Mouse (Mus musculus) stomach, postnatal 0 days (tissue): ENCODE results near the gene Gm28047. TPM values are rescaled to one million over a fixed set of nuclear protein-coding genes. Genes with fewer than 3 reads are reported as not detected.
A peak's percentile ranks its signal among the peaks of the same experiment; 100 is the strongest.
"Not testable (repeated sequence)": the region's sequence is repeated elsewhere in the genome, so short reads cannot be mapped to it uniquely, and the experiment has no call there.

Experiments used
- ATAC-seq: fragments of 200-750 bp; cut with Nextera tagmentation; 2 replicates; pipeline ENCODE4 v1.8.0; 2017; ENCODE audit not compliant: low FRiP score, low TSS enrichment
- DNase-seq: peaks from one replicate; pipeline ENCODE4 v3.0.0-alpha.2; 2016; ENCODE audit warnings: low spot score
- H3K27ac ChIP-seq: fragments of 300-500 bp; sonication (generic); replicated peaks from 2 replicates; pipeline ENCODE4 v1.5.1; 2014; ENCODE audit warnings: mild to moderate bottlenecking, control low read depth
- H3K27me3 ChIP-seq: fragments of 300-500 bp; sonication (generic); 2 replicates; pipeline ENCODE4 v1.6.1; 2014; ENCODE audit warnings: low read length; ENCODE audit not compliant: control insufficient read depth, insufficient read depth
- H3K36me3 ChIP-seq: fragments of 300-500 bp; sonication (generic); 2 replicates; pipeline ENCODE4 v1.6.1; 2014; ENCODE audit warnings: low read length, mixed read lengths; ENCODE audit not compliant: control insufficient read depth, insufficient read depth
- H3K4me1 ChIP-seq: fragments of 300-500 bp; sonication (generic); replicated peaks from 2 replicates; pipeline ENCODE4 v1.6.1; 2014; ENCODE audit warnings: antibody characterized with exemption; ENCODE audit not compliant: control insufficient read depth, insufficient read depth
- H3K4me2 ChIP-seq: fragments of 300-500 bp; sonication (generic); replicated peaks from 2 replicates; pipeline ENCODE4 v1.6.1; 2014; ENCODE audit warnings: low read depth, mild to moderate bottlenecking, control low read depth, moderate library complexity
- H3K4me3 ChIP-seq: fragments of 300-500 bp; sonication (generic); 2 replicates; pipeline ENCODE4 v1.5.1; 2014; ENCODE audit warnings: low read depth, low read length, control low read depth
- H3K9ac ChIP-seq: fragments of 300-500 bp; sonication (generic); 2 replicates; pipeline ENCODE4 v1.6.1; 2014; ENCODE audit warnings: mild to moderate bottlenecking, low read length, control low read depth, mixed read lengths
- H3K9me3 ChIP-seq: fragments of 300-500 bp; sonication (generic); 2 replicates; pipeline ENCODE4 v1.6.1; 2016; ENCODE audit warnings: low read length; ENCODE audit not compliant: control insufficient read depth
- CTCF ChIP-seq: IDR thresholded peaks from 2 replicates; pipeline ENCODE4 v1.5.1; 2016; ENCODE audit warnings: antibody characterized with exemption, low read depth, mild to moderate bottlenecking, moderate library complexity
- EP300 ChIP-seq: optimal IDR thresholded peaks from 2 replicates; pipeline ENCODE3; 2016; ENCODE audit warnings: antibody characterized with exemption
- WGBS: fragments of 180-500 bp; shearing (Covaris S2); extraction: QIAGEN DNeasy Blood & Tissue Kit; methylation state at CpG from one replicate; pipeline ENCODE4 v1.1.7; 2014; 5-methylcytosine and 5-hydroxymethylcytosine counted together
- polyA plus RNA-seq: library from polyadenylated mRNA; unstranded; fragments of >200 nt; fragmentation: Nextera tagmentation; extraction: Ambion mirVana; gene quantifications from 2 replicates; pipeline ENCODE4 v1.2.1, GENCODE M21; 2015

Gene Gm28047
- polyA plus RNA-seq, 1 experiment from 2014 or later = not detected

DNA sequence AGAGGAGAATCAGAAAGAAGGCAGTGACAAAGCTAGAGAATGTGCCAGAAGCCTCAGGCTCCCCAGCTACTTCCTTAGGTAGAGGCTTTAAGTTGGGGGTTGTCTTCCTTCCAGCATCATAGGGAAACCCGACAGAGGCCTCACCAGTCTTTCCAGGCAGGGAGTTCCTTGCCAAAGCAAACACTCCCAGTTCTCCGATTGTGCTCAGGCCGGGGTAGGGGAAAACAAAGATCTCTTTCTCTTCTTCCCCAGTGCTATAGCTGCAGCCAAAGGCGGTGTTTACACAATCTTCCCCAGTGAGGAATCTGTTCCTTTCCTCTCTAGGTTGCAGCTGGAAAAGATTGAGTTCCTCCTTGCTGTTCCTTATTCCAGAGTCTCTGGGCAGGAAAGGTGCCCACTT is 31.8 kb upstream of the Gm28047 start:
- 0 out of 2 replicates have a peak overlapping the region, but pooled peaks have one; percentile 1 for H3K4me2 ChIP-seq
- WGBS = 8% methylated on average over 4 of the region's 4 CpGs
- H3K36me3 ChIP-seq = no peaks in the 10 kb centered on the region
- H3K27ac ChIP-seq = peak overlapping the region; percentile 94
- DNase-seq (peak; percentile 79), ATAC-seq (peak; percentile 87)
- no peak for TF ChIP-seq CTCF
- no peak for TF ChIP-seq EP300
- no peak overlapping the region; the same call in 1 of the 2 replicates for H3K9ac ChIP-seq
- peaks cover 5% of the 10 kb centered on the region; the same call in 1 of the 2 replicates for H3K4me1 ChIP-seq
- no peak overlapping the region for H3K4me3 ChIP-seq
- no peaks in the 10 kb centered on the region for H3K9me3 ChIP-seq
- H3K27me3 ChIP-seq = no peaks in the 10 kb centered on the region

- not testable (repeated sequence) for H3K27ac ChIP-seq, H3K4me2 ChIP-seq, H3K4me1 ChIP-seq, H3K36me3 ChIP-seq, H3K27me3 ChIP-seq, ATAC-seq, H3K4me3 ChIP-seq, DNase-seq, H3K9me3 ChIP-seq, H3K9ac ChIP-seq
- 85% methylated on average over 8 of the region's 9 CpGs for WGBS
These were observed 27.2 kb upstream of the Gm28047 start for GRCm38 (mm10) chr15:102651928-102652660.

DNA sequence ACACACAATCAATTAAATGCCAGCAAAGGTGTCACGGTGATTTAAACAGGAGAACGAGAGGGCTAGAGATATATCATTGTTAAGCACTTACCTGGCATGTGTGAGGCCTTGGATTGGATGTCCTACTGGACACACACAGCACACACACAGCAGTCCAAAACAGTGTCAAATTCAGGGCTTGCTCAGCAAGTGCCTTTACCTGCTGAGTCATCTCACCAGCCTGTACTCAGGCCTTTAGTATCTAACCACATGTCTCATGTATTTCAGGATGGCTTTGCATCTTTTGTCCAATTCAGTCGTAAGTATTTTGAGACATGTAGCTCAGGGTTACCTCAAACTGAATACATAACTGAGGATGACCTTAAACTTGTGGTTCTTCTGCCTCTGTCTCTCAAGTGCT is 26.2 kb upstream of the Gm28047 start:
- no peaks in the 10 kb centered on the region for H3K9me3 ChIP-seq
- no peak for DNase-seq
- TF ChIP-seq EP300 (no peak), CTCF (no peak)
- no peak overlapping the region for H3K4me3 ChIP-seq
- WGBS = 48% methylated on average over 3 of the region's 3 CpGs
- no peaks in the 10 kb centered on the region for H3K27me3 ChIP-seq
- no peak for ATAC-seq
- no peak overlapping the region for H3K9ac ChIP-seq
- no peak overlapping the region for H3K4me2 ChIP-seq
- no peak overlapping the region for H3K27ac ChIP-seq
- no peaks in the 10 kb centered on the region for H3K36me3 ChIP-seq
- no peaks in the 10 kb centered on the region for H3K4me1 ChIP-seq

DNA sequence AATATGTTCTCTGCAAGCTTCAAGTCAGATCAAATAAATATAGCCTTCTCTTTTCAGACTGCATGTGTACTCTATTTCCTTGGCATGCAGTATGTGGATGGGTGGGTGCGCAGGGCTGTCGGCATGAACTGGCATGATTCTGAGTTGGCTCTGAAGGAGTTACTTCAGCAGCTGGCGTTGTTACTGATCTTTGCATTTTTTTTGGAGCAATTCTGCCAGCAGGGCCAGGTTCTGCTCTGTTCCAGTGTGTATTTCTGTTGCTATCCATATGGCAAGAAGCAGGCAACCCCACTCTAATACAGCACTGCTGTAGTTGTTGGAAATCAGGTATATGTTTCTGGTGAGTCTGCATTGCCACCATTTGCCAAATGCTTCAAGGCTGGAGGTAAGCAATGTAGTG is 10.9 kb upstream of the Gm28047 start:
- ATAC-seq = no peak
- WGBS = 69% methylated on average over 3 of the region's 3 CpGs
- H3K27ac ChIP-seq = no peak overlapping the region

DNA sequence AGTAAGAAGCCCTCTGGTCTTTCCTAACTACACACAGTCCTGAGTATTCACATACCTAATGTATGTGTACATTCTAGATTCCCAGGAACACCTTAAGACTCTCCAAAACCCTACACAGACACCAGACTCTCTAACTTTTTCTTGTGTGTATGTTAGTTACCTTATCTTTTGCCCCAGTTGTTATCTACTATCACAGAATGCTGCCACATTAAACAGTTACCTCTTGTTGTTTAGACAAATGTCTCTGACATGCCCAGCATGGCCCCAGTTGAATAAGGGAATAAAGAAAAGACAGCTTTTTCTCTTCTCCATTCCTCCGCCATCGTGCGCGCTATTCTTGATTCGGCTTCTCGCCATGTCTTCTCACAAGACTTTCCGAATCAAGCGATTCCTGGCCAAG is 9.8 kb upstream of the Gm28047 start:
- Histone ChIP-seq H3K27me3 (no peaks in the 10 kb centered on the region), H3K9ac (no peak overlapping the region), H3K4me1 (no peaks in the 10 kb centered on the region), H3K4me3 (no peak overlapping the region), H3K36me3 (no peaks in the 10 kb centered on the region), H3K27ac (no peak overlapping the region), H3K4me2 (no peak overlapping the region), H3K9me3 (no peaks in the 10 kb centered on the region)
- no peak for DNase-seq
- no peak for ATAC-seq
- WGBS = 93% methylated on average over 8 of the region's 8 CpGs
- TF ChIP-seq CTCF (no peak), EP300 (no peak)

More for the DNA sequence above, 10.9 kb upstream of the Gm28047 start:
- Histone ChIP-seq H3K9ac (no peak overlapping the region), H3K4me3 (no peak overlapping the region), H3K4me2 (no peak overlapping the region), H3K36me3 (no peaks in the 10 kb centered on the region), H3K4me1 (no peaks in the 10 kb centered on the region), H3K27me3 (no peaks in the 10 kb centered on the region), H3K9me3 (no peaks in the 10 kb centered on the region)
- no peak for DNase-seq
- TF ChIP-seq EP300 (no peak), CTCF (no peak)

DNA sequence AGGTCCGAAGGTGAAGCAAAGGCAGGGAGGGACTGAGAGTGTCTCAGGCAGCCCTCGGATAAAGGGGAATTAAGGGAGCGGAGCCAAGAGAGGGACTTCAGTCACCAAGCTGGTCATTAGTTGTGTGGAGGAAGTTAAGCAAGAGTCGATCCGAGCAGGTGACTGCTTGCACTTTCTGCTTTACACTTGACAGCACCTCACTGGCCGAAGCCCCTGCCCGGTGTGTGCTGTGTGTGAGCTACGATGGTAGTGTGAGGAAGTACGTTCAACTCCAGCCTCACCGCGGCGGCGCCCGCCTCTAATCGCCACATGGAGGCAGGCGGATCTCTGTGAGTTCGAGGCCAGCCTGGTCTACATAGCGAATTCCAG is 804 bp upstream of the Gm28047 start:
- TF ChIP-seq EP300 (no peak), CTCF (peak; percentile 17; the same call in 1 of the 2 replicates)
- H3K27ac ChIP-seq = peak overlapping the region; percentile 99
- H3K9ac ChIP-seq = peak overlapping the region; percentile 56
- H3K4me1 ChIP-seq = no peaks in the 10 kb centered on the region
- ATAC-seq = no peak; the same call in 1 of the 2 replicates
- no peaks in the 10 kb centered on the region for H3K27me3 ChIP-seq
- peak overlapping the region; percentile 62 for H3K4me2 ChIP-seq
- H3K4me3 ChIP-seq = peak overlapping the region; percentile 72
- WGBS = under 1% methylated on average over 18 of the region's 18 CpGs
- DNase-seq = no peak
- H3K36me3 ChIP-seq = no peaks in the 10 kb centered on the region
- H3K9me3 ChIP-seq = no peaks in the 10 kb centered on the region
